Mouse (Mus musculus) myocyte (in vitro differentiated cells): ENCODE data around the gene Sun2. TPM values are rescaled to one million over a fixed set of nuclear protein-coding genes. Genes with fewer than 3 reads are reported as not detected.
A peak's percentile ranks its signal among the peaks of the same experiment; 100 is the strongest.

Experiments used
- H3K27me3 ChIP-seq: one replicate; pipeline ENCODE4 v1.6.1; 2011; ENCODE audit not compliant: control insufficient read depth, insufficient read depth, insufficient read length
- H3K36me3 ChIP-seq: one replicate; pipeline ENCODE4 v1.6.1; 2011; ENCODE audit not compliant: control insufficient read depth, insufficient read depth
- H3K4me2 ChIP-seq: one replicate; pipeline ENCODE4 v1.6.1; 2011; ENCODE audit warnings: low read depth, control low read depth
- H3K4me3 ChIP-seq: one replicate; pipeline ENCODE4 v1.5.1; 2011; ENCODE audit warnings: mild to moderate bottlenecking, control low read depth, moderate library complexity
- H3K79me2 ChIP-seq: one replicate; pipeline ENCODE4 v1.6.1; 2011; ENCODE audit not compliant: control insufficient read depth, insufficient read depth
- H3ac ChIP-seq: one replicate; pipeline ENCODE4 v1.6.1; 2011; ENCODE audit not compliant: control insufficient read depth, insufficient read length
- CEBPB ChIP-seq: IDR thresholded peaks from 2 replicates; pipeline ENCODE4 v1.6.1; 2011; ENCODE audit warnings: mild to moderate bottlenecking, moderate library complexity; ENCODE audit not compliant: poor library complexity, insufficient read depth, severe bottlenecking
- E2F4 ChIP-seq: IDR thresholded peaks from one replicate; pipeline ENCODE4 v1.6.1; 2011; ENCODE audit warnings: mild to moderate bottlenecking, control low read depth, moderate library complexity; ENCODE audit not compliant: insufficient read depth
- MAX ChIP-seq: IDR thresholded peaks from one replicate; pipeline ENCODE4 v1.6.1; 2011; ENCODE audit warnings: low read depth, mild to moderate bottlenecking, control low read depth
- MYOD1 ChIP-seq, 3 experiments: IDR thresholded peaks; one replicate each; pipeline ENCODE4 v1.6.1; 2011; ENCODE audit warnings: control low read depth in 2 of 3, low read depth in 2 of 3, mild to moderate bottlenecking in 2 of 3, moderate library complexity in 1 of 3; ENCODE audit not compliant: insufficient read length in 2 of 3, control insufficient read depth in 1 of 3
- MYOG ChIP-seq, 3 experiments: IDR thresholded peaks; one replicate each; pipeline ENCODE4 v1.6.1; 2011; ENCODE audit warnings: control low read depth in 2 of 3, low read depth in 2 of 3, mild to moderate bottlenecking in 2 of 3; ENCODE audit not compliant: insufficient read length in 2 of 3, control insufficient read depth in 1 of 3, insufficient read depth in 1 of 3
- POLR2A ChIP-seq: IDR thresholded peaks from one replicate; pipeline ENCODE4 v1.6.1; 2011; ENCODE audit warnings: low read depth, mild to moderate bottlenecking, control low read depth, moderate library complexity; ENCODE audit not compliant: insufficient read length
- POLR2AphosphoS2 ChIP-seq: IDR thresholded peaks from one replicate; pipeline ENCODE4 v1.6.1; 2011; ENCODE audit warnings: low read depth, control low read depth; ENCODE audit not compliant: insufficient read length
- REST ChIP-seq: IDR thresholded peaks from one replicate; pipeline ENCODE4 v1.6.1; 2011; ENCODE audit warnings: mild to moderate bottlenecking, control low read depth, moderate library complexity; ENCODE audit not compliant: insufficient read depth, insufficient read length
- SRF ChIP-seq: IDR thresholded peaks from one replicate; pipeline ENCODE4 v1.6.1; 2011; ENCODE audit warnings: low read depth; ENCODE audit not compliant: control insufficient read depth, insufficient read length
- TCF12 ChIP-seq: IDR thresholded peaks from one replicate; pipeline ENCODE4 v1.6.1; 2011; ENCODE audit warnings: mild to moderate bottlenecking, control low read depth; ENCODE audit not compliant: poor library complexity, insufficient read depth, severe bottlenecking
- TCF3 ChIP-seq: IDR thresholded peaks from one replicate; pipeline ENCODE4 v1.6.1; 2011; ENCODE audit warnings: low read depth, control low read depth; ENCODE audit not compliant: insufficient read length
- USF1 ChIP-seq: IDR thresholded peaks from one replicate; pipeline ENCODE4 v1.6.1; 2011; ENCODE audit warnings: low read depth, mild to moderate bottlenecking, control low read depth, moderate library complexity
- polyA plus RNA-seq: library from polyadenylated mRNA; unstranded; fragments of >200 nt; fragmentation: generic; extraction: Trizol; gene quantifications from one replicate; pipeline ENCODE4 v1.2.1, GENCODE M21; 2012; ENCODE audit warnings: missing spikeins

The Sun2 gene
- polyA plus RNA-seq, 1 experiment, result 78.0 TPM

DNA sequence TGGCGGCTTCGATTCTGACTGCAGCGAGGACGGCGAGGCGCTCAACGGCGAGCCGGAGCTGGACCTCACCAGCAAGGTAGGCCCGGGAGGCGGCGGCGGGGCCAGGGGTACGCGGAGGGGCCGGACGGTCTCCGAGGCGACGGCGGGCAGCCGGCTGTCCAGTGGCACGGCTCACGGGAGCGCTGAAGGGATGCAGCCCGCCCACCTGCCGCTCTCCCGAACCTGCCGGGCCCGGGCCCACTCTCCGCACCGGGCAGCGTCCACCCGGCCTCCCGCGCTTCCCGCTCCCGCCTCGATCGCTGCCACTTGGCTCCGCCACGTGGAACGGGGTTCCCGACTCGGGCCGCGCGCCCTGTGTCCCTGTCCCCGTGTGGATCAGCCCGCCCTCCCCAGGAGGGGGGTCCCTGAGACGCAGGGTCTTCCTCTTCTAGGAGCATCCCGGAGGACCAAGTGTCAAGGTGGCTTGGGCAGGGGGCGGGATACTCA, 51.3 kb downstream of the Sun2 start:
- Histone ChIP-seq H3K4me2 (peak overlapping the region; percentile 90), H3K27me3 (no peaks in the 10 kb centered on the region), H3K79me2 (peaks cover 61% of the 10 kb centered on the region), H3K36me3 (no peaks in the 10 kb centered on the region), H3ac (peak overlapping the region; percentile 75), H3K4me3 (peak overlapping the region; percentile 46)
- no peak for TF ChIP-seq POLR2A
- TF ChIP-seq MYOG (IDR thresholded peaks at IDR 0.05; ENCODE audit: control insufficient read depth in 1 of 3, insufficient read depth in 1 of 3, insufficient read length in 2 of 3, low read depth in 2 of 3), result peak in 1 of 3 experiments; percentile 20

- Histone ChIP-seq H3K36me3 (no peaks in the 10 kb centered on the region), H3K79me2 (peaks cover 61% of the 10 kb centered on the region), H3ac (peak within 1 kb of the TSS; percentile 75), H3K4me2 (peak within 1 kb of the TSS; percentile 94), H3K4me3 (peak within 1 kb of the TSS; percentile 46), H3K27me3 (no peaks in the 10 kb centered on the region)
- TF ChIP-seq TCF3, result no peak
- peak; percentile 41 for TF ChIP-seq SRF
- TF ChIP-seq E2F4, result peak; percentile 86
- TF ChIP-seq POLR2AphosphoS2, result peak; percentile 78
- TF ChIP-seq USF1, result no peak
- TF ChIP-seq POLR2A, result peak; percentile 69
Observed at GRCm38 (mm10) chr15:79690426-79691022, 51.8 kb downstream of the Sun2 start, which contains the start of gene Gtpbp1. Gtpbp1 (plus strand) TSS chr15:79690845.

DNA sequence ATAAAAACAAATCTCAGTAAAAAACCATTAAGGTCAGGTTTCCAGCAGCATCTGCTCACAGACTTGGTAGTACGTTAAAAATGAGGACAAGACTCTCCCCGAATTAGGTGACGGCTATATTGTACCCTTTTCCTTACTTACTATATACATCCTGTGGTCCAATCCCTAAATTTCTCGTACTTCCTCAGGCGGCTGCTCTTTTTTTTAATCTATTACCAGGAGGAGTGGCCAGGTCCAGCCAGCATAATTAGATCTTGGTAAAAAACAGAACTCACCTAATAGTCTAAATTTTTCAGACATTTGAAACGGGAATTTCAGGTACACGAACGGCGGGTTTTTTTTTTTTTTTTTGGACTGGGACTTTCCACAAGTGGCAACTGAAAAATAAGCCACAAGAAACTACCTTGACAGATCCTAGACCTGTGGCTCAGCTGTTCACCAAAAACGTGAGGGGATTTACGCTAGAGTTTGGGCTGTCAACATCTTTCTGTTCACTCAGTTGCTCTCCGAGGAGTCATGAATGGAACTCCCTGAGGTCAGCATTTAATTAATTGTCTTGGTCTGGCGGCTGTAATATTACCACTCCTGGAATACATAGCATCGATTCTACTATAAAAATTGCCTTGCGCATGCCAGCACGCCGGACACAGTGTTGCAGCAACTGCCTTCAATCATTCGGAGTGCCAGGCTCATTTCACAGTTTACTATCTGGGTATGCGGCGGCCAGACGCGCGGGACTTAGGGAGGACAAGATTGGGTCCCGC, 52.5 kb downstream of the Sun2 start:
- peak overlapping the region; percentile 94 for H3K4me2 ChIP-seq
- no peaks in the 10 kb centered on the region for H3K36me3 ChIP-seq
- peak overlapping the region; percentile 46 for H3K4me3 ChIP-seq
- H3K79me2 ChIP-seq, result peaks cover 61% of the 10 kb centered on the region
- H3K27me3 ChIP-seq, result no peaks in the 10 kb centered on the region
- no peak overlapping the region for H3ac ChIP-seq
- TF ChIP-seq SRF, result no peak
- TF ChIP-seq POLR2AphosphoS2, result peak; percentile 28
- no peak for TF ChIP-seq MYOG (IDR thresholded peaks at IDR 0.05; ENCODE audit: control insufficient read depth in 1 of 3, insufficient read depth in 1 of 3, insufficient read length in 2 of 3, low read depth in 2 of 3)
- no peak for TF ChIP-seq E2F4
- TF ChIP-seq MAX, result no peak
- TF ChIP-seq CEBPB, result peak; percentile 38; the same call in 1 of the 2 replicates
- TF ChIP-seq TCF12, result no peak
- no peak for TF ChIP-seq REST
- no peak for TF ChIP-seq USF1
- TF ChIP-seq POLR2A, result peak; percentile 61
- TF ChIP-seq MYOD1 (IDR thresholded peaks at IDR 0.05; ENCODE audit: control insufficient read depth in 1 of 3, insufficient read length in 2 of 3, low read depth in 2 of 3), result peak in 1 of 3 experiments; percentile 10
- no peak for TF ChIP-seq TCF3

GRCm38 (mm10) chr15:79688268-79688956, 53.9 kb downstream of the Sun2 start:
- no peaks in the 10 kb centered on the region for H3K36me3 ChIP-seq
- peak overlapping the region; percentile 61 for H3K4me3 ChIP-seq
- H3K27me3 ChIP-seq, result no peaks in the 10 kb centered on the region
- peaks cover 62% of the 10 kb centered on the region for H3K79me2 ChIP-seq
- H3ac ChIP-seq, result peak overlapping the region; percentile 84
- TF ChIP-seq USF1 (no peak), CEBPB (peak; percentile 82)
- peak overlapping the region; percentile 91 for H3K4me2 ChIP-seq

DNA sequence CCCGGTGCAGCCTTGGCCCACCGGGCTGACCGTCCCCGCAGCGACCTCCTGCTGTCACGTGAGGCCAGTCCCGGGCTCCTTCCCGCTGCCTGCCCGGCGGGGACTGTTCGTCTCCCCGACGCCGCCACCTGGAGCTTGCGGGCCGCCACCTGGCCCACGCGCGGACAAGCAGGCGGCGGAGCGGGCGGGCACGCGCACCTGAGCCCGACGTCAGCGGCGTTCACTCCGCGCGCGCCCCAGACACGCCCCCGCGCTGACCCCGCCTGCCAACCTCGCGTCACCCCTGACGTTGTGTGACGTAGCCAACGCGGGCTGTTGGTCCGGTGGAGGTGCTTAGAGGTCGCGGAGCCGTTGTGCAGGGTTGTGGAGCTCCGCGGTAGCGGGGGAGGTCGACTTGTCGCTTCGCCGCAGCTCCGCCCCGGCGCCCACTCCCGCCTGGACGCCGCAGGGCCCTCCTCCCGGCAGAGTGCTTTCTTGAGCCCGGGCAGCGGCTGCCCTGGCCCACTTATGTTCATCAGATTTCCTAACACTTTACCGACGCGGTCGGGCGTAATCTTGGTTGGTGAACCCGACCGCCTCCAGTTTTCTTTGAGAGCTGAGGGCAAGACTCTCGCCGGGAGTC, 54.6 kb downstream of the Sun2 start, which contains the start of gene Josd1:
Josd1 (minus strand) TSS at position 274 of the 622 bp plus-strand sequence.
- no peak for TF ChIP-seq MAX
- TF ChIP-seq E2F4, result peak; percentile 26
- peak; percentile 96 for TF ChIP-seq POLR2A
- TF ChIP-seq TCF12, result no peak
- TF ChIP-seq CEBPB, result no peak
- no peak for TF ChIP-seq REST
- TF ChIP-seq USF1, result peak; percentile 69
- peak in 1 of 3 experiments; percentile 54 for TF ChIP-seq MYOG (IDR thresholded peaks at IDR 0.05; ENCODE audit: control insufficient read depth in 1 of 3, insufficient read depth in 1 of 3, insufficient read length in 2 of 3, low read depth in 2 of 3)
- TF ChIP-seq TCF3, result peak; percentile 34
- peak; percentile 95 for TF ChIP-seq POLR2AphosphoS2
- peak; percentile 66 for TF ChIP-seq SRF
- TF ChIP-seq MYOD1 (IDR thresholded peaks at IDR 0.05; ENCODE audit: control insufficient read depth in 1 of 3, insufficient read length in 2 of 3, low read depth in 2 of 3), result peak in 2 of 3 experiments; percentile 22 to 51
- Histone ChIP-seq H3K4me3 (peak within 1 kb of the TSS; percentile 61), H3K4me2 (peak within 1 kb of the TSS; percentile 91), H3K27me3 (no peaks in the 10 kb centered on the region), H3ac (peak within 1 kb of the TSS; percentile 84), H3K36me3 (no peaks in the 10 kb centered on the region), H3K79me2 (peaks cover 62% of the 10 kb centered on the region)
